Mouse (Mus musculus) liver, embryonic 16.5 days (tissue): ENCODE results near the gene Wnt10b. TPM values are rescaled to one million over a fixed set of nuclear protein-coding genes. Genes with fewer than 3 reads are reported as not detected.

Experiments
- ATAC-seq: fragments of 200-750 bp; cut with Nextera tagmentation; 2 replicates; pipeline ENCODE4 v1.8.0; 2017; ENCODE audit warnings: low read depth, mild to moderate bottlenecking, moderate number of reproducible peaks, moderate library complexity
- H3K27ac ChIP-seq: fragments of 300-500 bp; sonication (generic); 2 replicates; pipeline ENCODE4 v1.5.1; 2014; ENCODE audit warnings: mild to moderate bottlenecking, low read length
- H3K27me3 ChIP-seq: fragments of 300-500 bp; sonication (generic); 2 replicates; pipeline ENCODE4 v1.6.1; 2014; ENCODE audit warnings: low read depth, low read length, mixed read lengths; ENCODE audit not compliant: control insufficient read depth, insufficient read depth
- H3K36me3 ChIP-seq: fragments of 300-500 bp; sonication (generic); 2 replicates; pipeline ENCODE4 v1.6.1; 2014; ENCODE audit warnings: mild to moderate bottlenecking; ENCODE audit not compliant: control insufficient read depth, insufficient read depth
- H3K4me1 ChIP-seq: fragments of 300-500 bp; sonication (generic); 2 replicates; pipeline ENCODE4 v1.6.1; 2014; ENCODE audit warnings: low read depth, low read length, mixed read lengths; ENCODE audit not compliant: control insufficient read depth
- H3K4me2 ChIP-seq: fragments of 300-500 bp; sonication (generic); 2 replicates; pipeline ENCODE4 v1.6.1; 2014; ENCODE audit warnings: low read depth, low read length, mixed read lengths
- H3K4me3 ChIP-seq: fragments of 300-500 bp; sonication (generic); 2 replicates; pipeline ENCODE4 v1.5.1; 2014; ENCODE audit warnings: low read depth, mild to moderate bottlenecking, low read length
- H3K9ac ChIP-seq: fragments of 300-500 bp; sonication (generic); 2 replicates; pipeline ENCODE4 v1.6.1; 2014; ENCODE audit warnings: low read depth, low read length
- H3K9me3 ChIP-seq: fragments of 300-500 bp; sonication (generic); replicated peaks from 2 replicates; pipeline ENCODE4 v1.6.1; 2016; ENCODE audit warnings: low read length; ENCODE audit not compliant: control insufficient read depth
- WGBS: fragments of 180-500 bp; shearing (Covaris S2); extraction: QIAGEN DNeasy Blood & Tissue Kit; methylation state at CpG from one replicate; pipeline ENCODE4 v1.1.7; 2014; ENCODE audit not compliant: insufficient replicate concordance; 5-methylcytosine and 5-hydroxymethylcytosine counted together
- polyA plus RNA-seq: library from polyadenylated mRNA; unstranded; fragments of >200 nt; fragmentation: Nextera tagmentation; extraction: Ambion mirVana; gene quantifications from 2 replicates; pipeline ENCODE4 v1.2.1, GENCODE M21; 2015

Gene Wnt10b
- polyA plus RNA-seq, 1 experiment from 2014 or later, result not detected

DNA sequence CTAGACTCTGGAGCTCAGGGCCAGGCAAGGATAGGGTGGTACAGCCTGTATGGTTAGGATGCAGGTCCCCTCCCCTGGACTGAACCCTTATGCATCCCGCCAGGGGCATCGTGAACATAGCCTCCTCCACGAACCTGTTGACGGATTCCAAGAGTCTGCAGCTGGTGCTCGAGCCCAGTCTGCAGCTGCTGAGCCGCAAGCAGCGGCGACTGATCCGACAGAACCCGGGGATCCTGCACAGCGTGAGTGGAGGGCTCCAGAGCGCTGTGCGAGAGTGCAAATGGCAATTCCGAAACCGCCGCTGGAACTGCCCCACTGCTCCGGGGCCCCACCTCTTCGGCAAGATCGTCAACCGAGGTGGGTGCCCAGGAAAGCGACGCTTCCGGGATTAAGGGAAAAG lies 12.8 kb upstream of the Wnt10b start:
- no peak overlapping the region for H3K4me2 ChIP-seq
- H3K36me3 ChIP-seq, result no peaks in the 10 kb centered on the region
- 1% methylated on average over 23 of the region's 23 CpGs for WGBS
- H3K27ac ChIP-seq, result no peak overlapping the region
- ATAC-seq, result no peak
- no peak overlapping the region for H3K4me3 ChIP-seq
- H3K9me3 ChIP-seq, result no peaks in the 10 kb centered on the region
- peaks cover 89% of the 10 kb centered on the region for H3K27me3 ChIP-seq
- H3K9ac ChIP-seq, result no peak overlapping the region
- H3K4me1 ChIP-seq, result no peaks in the 10 kb centered on the region; the same call in 1 of the 2 replicates

DNA sequence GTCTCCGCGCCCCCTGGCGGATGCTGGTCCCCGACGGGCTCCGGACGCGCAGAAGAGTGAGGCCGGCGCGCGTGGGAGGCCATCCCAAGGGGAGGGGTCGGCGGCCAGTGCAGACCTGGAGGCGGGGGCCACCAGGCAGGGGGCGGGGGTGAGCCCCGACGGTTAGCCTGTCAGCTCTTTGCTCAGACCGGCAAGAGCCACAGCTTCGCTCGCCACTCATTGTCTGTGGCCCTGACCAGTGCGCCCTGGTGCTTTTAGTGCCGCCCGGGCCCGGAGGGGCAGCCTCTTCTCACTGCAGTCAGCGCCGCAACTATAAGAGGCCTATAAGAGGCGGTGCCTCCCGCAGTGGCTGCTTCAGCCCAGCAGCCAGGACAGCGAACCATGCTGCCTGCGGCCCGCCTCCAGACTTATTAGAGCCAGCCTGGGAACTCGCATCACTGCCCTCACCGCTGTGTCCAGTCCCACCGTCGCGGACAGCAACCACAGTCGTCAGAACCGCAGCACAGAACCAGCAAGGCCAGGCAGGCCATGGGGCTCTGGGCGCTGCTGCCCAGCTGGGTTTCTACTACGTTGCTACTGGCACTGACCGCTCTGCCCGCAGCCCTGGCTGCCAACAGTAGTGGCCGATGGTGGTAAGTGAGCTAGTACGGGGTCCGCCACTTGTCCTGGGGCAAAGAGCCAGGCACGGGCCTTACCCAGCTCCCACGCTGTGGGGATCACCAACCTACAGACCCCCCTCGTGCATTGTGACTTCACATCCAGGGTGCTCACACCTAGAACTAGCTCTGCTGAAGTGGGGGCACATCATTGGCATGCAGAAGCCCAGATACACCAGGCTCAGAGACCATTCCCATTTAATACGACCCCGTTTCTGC lies 11.9 kb upstream of the Wnt10b start, which contains the start of gene Wnt1:
TSS of gene Wnt1 (plus strand) at position 197 of the 875 bp plus-strand sequence.
- H3K9ac ChIP-seq, result no peak within 1 kb of the TSS
- H3K27ac ChIP-seq, result no peak within 1 kb of the TSS
- H3K4me1 ChIP-seq, result no peaks in the 10 kb centered on the region; the same call in 1 of the 2 replicates
- H3K4me3 ChIP-seq, result peak within 1 kb of the TSS; percentile 17; the same call in 1 of the 2 replicates
- 6% methylated on average over 51 of the region's 51 CpGs for WGBS
- H3K27me3 ChIP-seq, result peaks cover 84% of the 10 kb centered on the region
- H3K9me3 ChIP-seq, result no peaks in the 10 kb centered on the region
- ATAC-seq, result no peak
- no peaks in the 10 kb centered on the region for H3K36me3 ChIP-seq
- H3K4me2 ChIP-seq, result no peak within 1 kb of the TSS

DNA sequence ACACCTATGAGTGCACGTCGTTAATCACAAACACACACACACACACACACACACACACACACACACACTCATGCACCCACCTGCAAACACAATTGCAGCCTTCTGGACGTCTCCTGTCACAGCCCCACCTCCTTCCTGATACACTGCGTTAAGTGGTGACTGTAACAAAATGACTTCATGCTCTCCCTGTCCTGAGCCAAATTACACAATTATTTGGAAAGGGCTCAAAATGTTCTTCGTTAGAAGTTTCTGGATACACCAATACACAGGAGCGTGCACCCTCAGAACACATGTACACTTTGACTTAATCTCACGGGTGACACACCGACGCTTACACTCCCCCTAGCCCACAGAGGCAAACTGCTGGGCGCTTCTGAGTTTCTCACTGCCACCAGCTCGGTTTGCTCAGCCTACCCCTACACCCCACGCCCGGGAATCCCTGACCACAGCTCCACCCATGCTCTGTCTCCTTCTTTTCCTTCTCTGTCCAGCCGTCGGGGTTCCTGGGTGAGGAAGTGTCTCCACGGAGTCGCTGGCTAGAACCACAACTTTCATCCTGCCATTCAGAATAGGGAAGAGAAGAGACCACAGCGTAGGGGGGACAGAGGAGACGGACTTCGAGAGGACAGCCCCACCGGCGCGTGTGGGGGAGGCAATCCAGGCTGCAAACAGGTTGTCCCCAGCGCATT lies 11.2 kb upstream of the Wnt10b start:
- Histone ChIP-seq H3K9me3 (no peaks in the 10 kb centered on the region), H3K36me3 (no peaks in the 10 kb centered on the region), H3K4me3 (no peak overlapping the region), H3K27ac (no peak overlapping the region), H3K4me2 (no peak overlapping the region), H3K4me1 (no peaks in the 10 kb centered on the region; the same call in 1 of the 2 replicates), H3K9ac (no peak overlapping the region), H3K27me3 (peaks cover 76% of the 10 kb centered on the region)
- no peak for ATAC-seq
- 9% methylated on average over 24 of the region's 24 CpGs for WGBS

DNA sequence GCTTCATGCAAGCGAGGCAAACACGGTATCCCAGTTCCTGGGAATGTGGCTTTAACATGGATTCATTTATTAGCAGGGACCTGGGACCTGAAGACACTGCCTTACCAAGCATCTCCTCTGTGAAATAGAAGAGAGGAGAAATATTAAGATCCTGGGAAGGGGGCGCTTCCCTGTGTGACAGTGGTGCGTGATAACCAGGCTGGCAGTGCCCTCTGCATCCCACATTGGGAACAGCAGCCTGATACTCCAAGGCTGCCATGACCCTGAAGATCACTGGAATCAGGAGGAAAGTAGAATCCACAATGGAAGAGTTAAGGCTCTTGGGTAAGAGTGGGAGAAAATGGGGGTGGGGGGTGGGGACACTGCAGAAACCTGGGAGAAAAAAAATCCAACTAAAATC lies 10.0 kb upstream of the Wnt10b start:
- 28% methylated on average over 4 of the region's 4 CpGs for WGBS
- no peak overlapping the region for H3K27ac ChIP-seq
- no peak overlapping the region for H3K9ac ChIP-seq
- no peaks in the 10 kb centered on the region for H3K9me3 ChIP-seq
- ATAC-seq, result no peak
- H3K4me2 ChIP-seq, result no peak overlapping the region
- no peaks in the 10 kb centered on the region for H3K36me3 ChIP-seq
- H3K4me1 ChIP-seq, result no peaks in the 10 kb centered on the region; the same call in 1 of the 2 replicates
- peaks cover 64% of the 10 kb centered on the region for H3K27me3 ChIP-seq
- H3K4me3 ChIP-seq, result no peak overlapping the region

DNA sequence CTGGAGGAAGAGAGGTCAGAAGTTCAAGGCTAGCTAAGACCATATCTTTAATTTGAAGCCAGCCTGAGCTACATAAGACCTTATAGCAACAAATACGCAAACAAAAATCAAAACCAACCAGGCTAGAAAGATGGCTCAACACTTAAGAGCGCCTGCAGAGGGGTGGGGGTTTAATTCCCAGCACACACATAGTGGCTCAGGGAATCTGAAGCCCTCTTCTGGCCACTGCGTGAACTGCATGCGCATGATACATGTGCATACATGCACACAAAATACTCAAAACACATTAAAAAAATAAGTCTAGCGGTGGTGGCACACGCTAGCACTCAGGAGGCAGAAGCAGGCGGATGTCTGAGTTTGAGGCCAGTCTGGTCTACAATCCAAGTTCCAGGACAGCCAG lies 7.8 kb upstream of the Wnt10b start:
- Histone ChIP-seq H3K4me2 (no peak overlapping the region), H3K4me3 (no peak overlapping the region), H3K9ac (no peak overlapping the region), H3K9me3 (no peaks in the 10 kb centered on the region), H3K27ac (no peak overlapping the region), H3K27me3 (peaks cover 59% of the 10 kb centered on the region), H3K4me1 (no peaks in the 10 kb centered on the region; the same call in 1 of the 2 replicates), H3K36me3 (no peaks in the 10 kb centered on the region)
- WGBS, result 31% methylated on average over 7 of the region's 7 CpGs
- ATAC-seq, result no peak

DNA sequence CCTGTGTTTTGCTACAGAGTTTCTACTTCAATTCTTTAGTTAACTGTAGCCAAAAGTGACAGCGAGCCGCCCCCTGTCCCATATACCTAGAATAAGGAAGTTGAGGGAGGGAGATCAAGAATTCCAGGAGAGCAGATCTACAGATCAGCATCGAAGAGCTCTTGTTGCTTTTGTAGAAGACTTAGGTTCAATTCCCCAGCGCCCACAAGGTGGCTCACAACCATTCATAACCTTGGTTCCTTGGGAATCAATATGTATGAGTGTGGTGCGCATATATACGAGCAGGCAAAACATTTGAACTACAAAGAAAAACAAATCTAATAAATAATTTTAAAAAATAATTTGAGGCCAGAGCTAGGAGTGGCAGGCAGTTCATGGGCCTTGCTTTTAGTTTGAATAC lies 3.2 kb upstream of the Wnt10b start:
- Histone ChIP-seq H3K9me3 (no peaks in the 10 kb centered on the region), H3K4me1 (peaks cover 4% of the 10 kb centered on the region), H3K4me2 (no peak overlapping the region), H3K36me3 (no peaks in the 10 kb centered on the region), H3K4me3 (no peak overlapping the region), H3K27me3 (peaks cover 66% of the 10 kb centered on the region), H3K9ac (no peak overlapping the region), H3K27ac (no peak overlapping the region)
- ATAC-seq, result no peak
- 26% methylated on average over 6 of the region's 6 CpGs for WGBS

DNA sequence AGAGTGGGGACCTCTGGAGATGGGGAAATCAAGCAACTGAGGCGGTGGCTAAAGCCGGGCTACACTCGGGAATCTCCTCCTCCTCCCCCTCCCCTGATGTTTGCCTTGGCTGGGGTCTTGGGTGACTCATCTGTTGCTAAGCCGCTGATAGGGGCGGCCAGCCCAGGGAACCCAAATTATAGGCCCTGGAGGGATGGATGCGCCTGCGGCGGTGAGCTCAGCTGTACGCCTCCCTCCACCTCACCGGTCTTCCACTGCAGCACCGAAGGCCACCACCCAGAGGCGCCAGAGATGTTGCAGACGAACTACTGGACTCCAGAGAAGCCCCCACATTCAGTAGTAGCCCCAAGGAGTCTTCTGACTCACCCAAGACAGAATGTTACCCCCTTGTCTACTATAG lies 2.6 kb upstream of the Wnt10b start:
- H3K9ac ChIP-seq, result no peak overlapping the region
- no peaks in the 10 kb centered on the region for H3K36me3 ChIP-seq
- WGBS, result 2% methylated on average over 13 of the region's 13 CpGs
- peaks cover 5% of the 10 kb centered on the region for H3K4me1 ChIP-seq
- H3K27ac ChIP-seq, result no peak overlapping the region
- no peak overlapping the region for H3K4me2 ChIP-seq
- H3K27me3 ChIP-seq, result peaks cover 72% of the 10 kb centered on the region
- no peak overlapping the region for H3K4me3 ChIP-seq
- ATAC-seq, result no peak
- no peaks in the 10 kb centered on the region for H3K9me3 ChIP-seq

DNA sequence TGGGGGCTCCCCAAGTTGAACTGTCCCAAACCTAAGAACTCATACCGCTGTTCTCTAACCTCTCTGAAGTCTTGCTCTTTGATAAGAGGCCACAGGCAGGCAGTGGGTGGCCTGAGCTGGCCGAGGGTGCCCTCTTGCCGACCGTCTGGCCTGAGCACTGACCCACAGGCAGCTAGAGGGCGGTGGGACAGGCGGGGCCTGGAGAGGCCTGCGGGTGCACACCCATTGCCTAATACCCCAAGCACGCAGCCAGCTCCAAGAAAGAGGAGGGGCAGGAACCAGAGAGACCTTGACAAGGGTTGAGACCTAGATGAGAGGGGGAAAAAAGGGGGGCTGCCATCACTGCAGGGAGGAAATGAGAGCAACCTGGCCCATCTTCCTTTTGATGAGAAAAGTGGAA lies 2.1 kb upstream of the Wnt10b start:
- no peaks in the 10 kb centered on the region for H3K36me3 ChIP-seq
- 5% methylated on average over 8 of the region's 8 CpGs for WGBS
- H3K27ac ChIP-seq, result no peak overlapping the region
- no peaks in the 10 kb centered on the region for H3K9me3 ChIP-seq
- H3K4me2 ChIP-seq, result no peak overlapping the region
- ATAC-seq, result no peak
- no peak overlapping the region for H3K9ac ChIP-seq
- H3K4me1 ChIP-seq, result peaks cover 5% of the 10 kb centered on the region
- H3K4me3 ChIP-seq, result no peak overlapping the region
- peaks cover 73% of the 10 kb centered on the region for H3K27me3 ChIP-seq

DNA sequence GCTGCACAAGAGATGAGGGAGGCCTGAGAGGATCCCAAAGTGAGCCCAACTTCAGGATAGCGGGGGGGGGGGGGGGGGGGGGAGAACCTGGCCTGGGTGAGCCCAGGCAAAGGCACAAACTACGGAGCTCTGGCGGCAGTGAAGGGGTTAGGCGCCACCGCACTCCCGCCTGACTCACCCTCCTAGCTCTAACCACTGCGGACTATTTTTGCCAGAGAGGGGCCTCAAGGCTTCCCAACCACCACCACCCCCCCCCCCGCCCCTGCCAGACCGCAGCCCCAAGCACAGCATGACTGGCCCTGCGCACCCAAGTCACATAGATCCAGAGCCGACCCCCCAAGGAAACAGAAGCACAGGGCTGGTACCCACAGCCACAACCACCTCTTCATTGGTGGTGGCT lies 856 bp upstream of the Wnt10b start:
- ATAC-seq, result no peak

More for the DNA sequence above, 856 bp upstream of the Wnt10b start:
- H3K36me3 ChIP-seq, result no peaks in the 10 kb centered on the region
- no peak overlapping the region for H3K27ac ChIP-seq
- no peak overlapping the region for H3K4me3 ChIP-seq
- no peak overlapping the region for H3K4me2 ChIP-seq
- no peaks in the 10 kb centered on the region for H3K9me3 ChIP-seq
- H3K9ac ChIP-seq, result no peak overlapping the region
- WGBS, result under 1% methylated on average over 10 of the region's 11 CpGs
- H3K27me3 ChIP-seq, result peaks cover 84% of the 10 kb centered on the region
- H3K4me1 ChIP-seq, result peaks cover 5% of the 10 kb centered on the region
